Mouse (Mus musculus): Measurements from ENCODE around the gene Ppif.

The Ppif gene

GRCm38 (mm10) chr14:25694569-25694897 is 579 bp downstream of the Ppif start:
- DNase-seq (ENCODE audit: extremely low read depth, low read depth, low spot score) = no peak

DNA sequence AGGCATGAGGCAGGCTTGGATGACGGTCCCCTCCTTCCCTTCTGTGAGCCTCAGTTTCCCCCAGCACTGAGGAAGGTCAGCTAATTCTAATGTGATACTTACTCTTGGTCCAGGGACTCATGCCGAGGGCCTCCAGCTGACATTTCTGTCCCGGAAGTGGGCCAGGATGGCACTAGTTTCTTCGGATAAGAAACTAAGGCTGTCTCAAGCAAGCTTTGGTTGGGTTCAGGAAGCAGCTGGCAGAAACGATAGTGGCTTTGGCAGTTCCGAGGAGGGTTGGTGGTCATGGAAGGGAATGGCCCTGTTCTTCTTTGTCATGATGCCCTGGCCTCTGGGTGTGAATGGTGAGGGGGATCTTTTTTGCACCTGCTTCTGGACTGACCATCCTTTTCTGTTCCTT is 1.1 kb downstream of the Ppif start:
- no peak for DNase-seq (ENCODE audit: extremely low read depth, low read depth, low spot score)

GRCm38 (mm10) chr14:25696356-25696755 is 2.4 kb downstream of the Ppif start:
- peak; percentile 82 for DNase-seq (ENCODE audit: extremely low read depth, low read depth, low spot score)

DNA sequence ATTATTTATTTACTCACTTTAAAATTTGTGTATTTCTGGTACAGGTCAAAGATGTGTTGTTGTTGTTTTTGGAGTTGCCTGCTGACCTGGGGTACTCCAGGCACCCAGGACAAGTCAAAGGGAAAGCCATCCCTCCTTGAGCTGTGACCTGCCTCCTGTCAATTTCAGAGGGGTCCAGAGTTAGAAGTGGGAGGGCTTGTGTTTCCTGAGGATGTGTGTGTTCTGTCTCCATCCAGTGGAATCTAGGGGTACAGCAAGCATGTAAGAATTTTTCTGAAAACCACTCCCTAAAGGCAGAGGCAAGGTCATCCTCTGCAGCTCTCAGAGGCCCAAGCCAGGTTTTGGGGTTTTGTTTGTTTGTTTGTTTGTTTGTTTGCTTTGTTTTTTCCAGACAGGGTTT is 8.0 kb downstream of the Ppif start:
- DNase-seq (ENCODE audit: extremely low read depth, low read depth, low spot score) = no peak

GRCm38 (mm10) chr14:25707691-25708181 is 13.8 kb downstream of the Ppif start:
- DNase-seq (ENCODE audit: extremely low read depth, low read depth, low spot score) = no peak

- DNase-seq (ENCODE audit: extremely low read depth, low read depth, low spot score) = no peak
Observed at GRCm38 (mm10) chr14:25708451-25708850, 14.5 kb downstream of the Ppif start.

DNA sequence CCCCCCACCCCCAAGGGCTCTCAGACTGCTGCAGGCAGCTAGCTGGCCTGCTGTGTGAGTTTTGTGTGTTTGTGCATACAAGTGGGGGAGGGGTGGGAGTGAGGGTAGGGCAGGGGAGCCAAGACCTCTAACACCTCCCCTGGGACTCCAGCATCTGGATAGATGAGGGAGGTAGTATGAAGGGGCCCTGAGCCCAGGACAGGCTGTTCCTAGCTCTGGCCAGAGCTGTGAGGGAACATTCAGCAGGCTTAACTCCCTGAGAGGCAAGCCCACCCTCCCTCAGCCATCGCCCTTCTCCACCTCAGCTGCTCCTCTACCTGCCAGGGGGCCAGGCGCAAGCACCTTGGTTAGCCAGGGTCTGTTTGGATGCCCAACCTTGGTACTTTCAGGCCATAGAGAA is 15.0 kb downstream of the Ppif start:
- no peak for DNase-seq (ENCODE audit: extremely low read depth, low read depth, low spot score)

GRCm38 (mm10) chr14:25710073-25710472 is 16.1 kb downstream of the Ppif start:
- no peak for DNase-seq (ENCODE audit: extremely low read depth, low read depth, low spot score)

DNA sequence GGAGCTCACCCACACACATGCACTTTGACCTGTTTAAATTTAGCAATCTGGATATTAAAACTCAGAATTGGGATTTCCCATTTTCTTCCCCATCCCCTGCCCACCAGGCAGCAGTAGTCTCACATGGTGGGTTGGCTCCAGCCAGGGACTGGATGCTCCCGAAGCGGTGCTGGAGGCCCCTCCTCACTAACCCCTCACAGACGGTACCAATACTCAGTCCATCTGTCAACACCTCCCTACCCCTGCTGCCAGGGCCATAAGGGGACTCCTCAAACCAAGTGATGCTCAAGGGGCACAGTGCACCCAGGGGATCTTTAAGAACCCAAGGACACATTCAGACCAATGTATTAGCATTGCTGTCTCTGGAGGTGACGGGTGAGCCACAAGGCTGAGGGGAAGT is 16.7 kb downstream of the Ppif start:
- DNase-seq (ENCODE audit: extremely low read depth, low read depth, low spot score) = no peak

GRCm38 (mm10) chr14:25711177-25711576 is 17.2 kb downstream of the Ppif start:
- no peak for DNase-seq (ENCODE audit: extremely low read depth, low read depth, low spot score)

DNA sequence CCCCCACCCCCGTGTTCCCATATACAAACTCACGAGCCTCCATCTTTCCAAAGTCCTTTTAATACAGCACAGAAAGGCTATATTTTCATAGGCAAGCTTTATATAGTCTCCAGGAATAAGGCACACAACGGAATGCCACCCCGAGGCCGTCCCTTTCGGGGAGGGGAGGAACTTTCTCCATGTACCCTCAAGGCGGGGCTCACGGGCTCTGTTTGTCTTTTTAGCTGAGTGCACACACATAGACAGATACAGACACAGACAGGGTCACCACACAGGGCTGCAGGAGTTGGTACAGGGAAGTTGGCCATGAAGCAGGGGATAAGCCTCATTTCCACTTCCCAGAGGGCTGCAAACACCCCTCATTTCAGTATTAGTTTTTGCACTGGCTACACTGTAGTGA is 17.6 kb downstream of the Ppif start:
- DNase-seq (ENCODE audit: extremely low read depth, low read depth, low spot score) = no peak

GRCm38 (mm10) chr14:25713443-25713842 is 19.5 kb downstream of the Ppif start:
- no peak for DNase-seq (ENCODE audit: extremely low read depth, low read depth, low spot score)

DNA sequence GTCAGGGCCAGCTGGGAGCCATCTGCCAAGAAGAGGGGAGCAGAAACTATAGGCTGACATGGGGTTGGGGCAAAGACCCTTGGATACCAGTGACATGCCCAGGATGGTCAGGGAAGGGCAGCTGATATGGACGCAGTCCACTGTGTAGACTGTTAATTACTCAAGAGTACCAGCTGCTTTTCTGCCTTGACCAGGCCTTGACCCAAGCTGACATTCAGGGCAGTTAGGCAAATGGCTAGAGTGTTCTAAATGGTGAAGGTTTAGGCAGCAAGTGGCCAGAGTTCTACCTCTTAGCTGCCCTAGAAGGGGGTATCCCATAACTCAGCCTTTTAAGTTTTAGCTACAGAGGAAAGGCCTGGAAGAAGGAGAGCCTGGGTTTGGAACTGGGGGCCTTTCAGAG is 22.6 kb downstream of the Ppif start:
- DNase-seq (ENCODE audit: extremely low read depth, low read depth, low spot score) = no peak

DNA sequence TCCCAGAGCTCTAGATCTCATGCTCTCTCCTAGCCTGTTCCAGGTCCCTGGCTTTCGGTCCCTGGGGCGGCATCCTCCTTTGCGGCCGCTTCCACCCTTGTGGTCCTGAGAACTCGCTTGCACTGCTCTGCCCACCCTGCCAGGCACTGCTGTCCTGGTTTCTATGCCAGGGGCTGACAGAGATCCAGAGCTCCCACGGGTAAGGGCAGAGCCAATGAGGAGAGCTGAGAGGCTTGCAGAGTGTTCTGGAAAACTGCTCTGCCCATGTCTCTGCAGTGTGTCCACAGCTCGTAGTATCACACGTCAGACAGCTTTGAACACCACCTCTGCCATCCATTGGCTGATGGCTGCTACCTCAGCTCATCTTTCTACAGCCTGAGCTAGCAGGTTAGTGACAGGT is 23.8 kb downstream of the Ppif start:
- DNase-seq (ENCODE audit: extremely low read depth, low read depth, low spot score) = no peak

DNA sequence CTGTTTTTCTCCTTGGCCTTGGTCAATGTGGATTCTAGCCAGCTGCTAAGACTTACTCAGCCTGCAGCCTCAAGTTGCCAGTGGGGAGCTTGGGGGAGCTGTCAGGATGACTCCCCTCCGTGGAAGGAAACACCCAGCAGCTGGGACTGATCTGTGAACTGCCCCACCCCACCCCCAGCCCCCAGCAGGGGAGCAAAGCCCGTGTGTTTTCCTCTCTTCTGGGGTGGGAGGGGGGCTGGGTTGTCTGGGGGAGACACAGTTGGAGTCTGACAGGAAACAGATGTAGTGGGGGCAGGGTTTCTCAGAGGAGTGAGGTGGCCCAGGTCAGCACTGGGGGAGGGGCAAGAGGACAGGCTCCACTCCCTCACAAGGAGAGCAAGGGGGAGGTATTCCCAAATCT is 24.5 kb downstream of the Ppif start:
- no peak for DNase-seq (ENCODE audit: extremely low read depth, low read depth, low spot score)

DNA sequence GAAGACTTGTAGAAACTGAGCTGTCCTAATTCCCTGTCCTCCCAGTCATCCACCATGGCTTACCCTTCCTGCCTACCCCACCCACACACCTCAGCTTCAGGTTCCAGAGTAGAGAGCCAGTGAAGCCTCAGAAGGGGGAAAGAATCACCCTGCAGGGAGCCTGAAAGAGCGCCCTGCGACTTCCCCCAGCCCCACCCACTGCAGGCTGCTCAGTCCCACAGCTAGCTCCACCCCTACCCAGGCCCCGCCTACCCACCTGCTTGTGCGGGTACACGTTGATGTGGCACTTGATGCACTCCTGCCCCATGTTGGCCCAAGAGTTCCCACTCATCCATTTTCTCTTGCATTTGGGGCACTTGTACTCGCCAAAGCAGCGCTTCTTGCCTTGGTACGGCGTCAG is 25.4 kb downstream of the Ppif start:
- no peak for DNase-seq (ENCODE audit: extremely low read depth, low read depth, low spot score)

- no peak for DNase-seq (ENCODE audit: extremely low read depth, low read depth, low spot score)
Observed at GRCm38 (mm10) chr14:25720962-25721707, 27.2 kb downstream of the Ppif start.

GRCm38 (mm10) chr14:25725032-25725497 is 31.1 kb downstream of the Ppif start:
- DNase-seq (ENCODE audit: extremely low read depth, low read depth, low spot score) = no peak

DNA sequence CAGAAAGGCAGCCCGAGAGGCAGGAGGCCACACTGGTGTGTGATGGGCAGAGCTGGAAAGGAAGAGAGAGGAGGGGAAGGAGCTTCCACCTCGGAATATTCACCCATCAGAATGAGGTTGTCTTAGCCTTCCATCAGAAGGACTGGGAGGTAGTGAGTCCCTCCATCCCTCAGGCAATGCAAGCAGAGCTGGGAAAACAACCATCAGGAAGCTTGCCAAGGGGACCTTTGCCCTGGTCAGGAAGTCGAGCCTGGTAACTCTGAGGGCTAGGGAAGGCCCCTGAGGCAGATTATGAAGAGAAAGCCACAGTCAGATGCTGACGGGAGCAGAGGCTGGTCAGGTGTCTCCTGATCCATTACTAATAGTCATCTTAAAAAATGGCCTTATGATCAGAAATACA is 31.7 kb downstream of the Ppif start:
- DNase-seq (ENCODE audit: extremely low read depth, low read depth, low spot score) = no peak

GRCm38 (mm10) chr14:25726226-25727148 is 32.5 kb downstream of the Ppif start:
- DNase-seq (ENCODE audit: extremely low read depth, low read depth, low spot score) = no peak

DNA sequence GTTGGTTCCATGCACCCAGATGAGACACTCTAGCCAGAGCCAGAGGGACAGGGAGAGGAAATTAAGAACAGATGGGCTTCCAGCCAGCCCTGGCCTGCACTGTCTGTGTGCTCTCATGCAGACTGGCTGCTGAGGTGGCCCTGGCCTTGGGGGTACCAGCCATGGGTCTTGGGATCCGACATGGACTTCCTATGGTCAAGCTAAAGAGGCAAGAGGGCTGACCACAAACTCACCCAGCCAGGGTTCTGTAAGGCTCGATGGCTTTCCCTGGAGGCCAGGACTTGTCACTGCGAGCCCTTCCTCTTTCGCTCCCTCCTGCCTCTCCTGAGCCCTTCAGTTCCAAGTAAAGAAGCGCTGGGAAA is 33.2 kb downstream of the Ppif start:
- no peak for DNase-seq (ENCODE audit: extremely low read depth, low read depth, low spot score)
